10 mouse cellular contexts compared by ENCODE assay signal in genomic region chr10:96397931-96398561, GRCm38 (mm10).
DNase-seq lines count a peak whose midpoint lies in the region; ATAC-seq and TF ChIP-seq lines count a peak whose summit lies in the region.
"Had no signal": no experiment of that assay in that cellular context is flagged by ENCODE, and none has a peak within 500 bp of the region (broad histone marks: within the 10 kb centered on the region; RNA-seq: fewer than 3 reads in every experiment).

No protein-coding gene starts in this region.

- no peak overlapping the region for H3K4me3 ChIP-seq in liver, adult 2 months (ENCODE audit: insufficient read depth, low read depth, low read length)
- H3K4me3 ChIP-seq in liver, embryonic 11.5 days (ENCODE audit: low read depth, low read length), result no peak overlapping the region
- H3K4me3 ChIP-seq in forebrain, embryonic 14.5 days (ENCODE audit: low read depth, low read length), result 0 out of 2 replicates have a peak overlapping the region, but pooled peaks have one; percentile 3

- no peak overlapping the region for H3K9ac ChIP-seq in liver, adult 2 months (ENCODE audit: low read depth, low read length)
- no peak overlapping the region for H3K9ac ChIP-seq in liver, embryonic 11.5 days (ENCODE audit: low read depth, low read length)
- H3K9ac ChIP-seq in forebrain, embryonic 14.5 days (ENCODE audit: low read length), result no peak overlapping the region
- H3K9ac ChIP-seq: liver, postnatal 0 days had no signal

- TF ChIP-seq POLR2A in liver, adult 2 months (IDR thresholded peaks at IDR 0.05; ENCODE audit: extremely low read depth, insufficient read depth, low read length), result no peak

- H3K9me3 ChIP-seq in liver, embryonic 11.5 days (ENCODE audit: control insufficient read depth, low read length), result no peaks in the 10 kb centered on the region
- H3K9me3 ChIP-seq in forebrain, embryonic 14.5 days (replicated peaks; ENCODE audit: control insufficient read depth, low read length), result no peaks in the 10 kb centered on the region

- H3K4me2 ChIP-seq in liver, embryonic 11.5 days, result no peak overlapping the region
- H3K4me2 ChIP-seq in forebrain, embryonic 14.5 days (ENCODE audit: low read length), result peak overlapping the region; percentile 31; the same call in 1 of the 2 replicates

- no peaks in the 10 kb centered on the region for H3K36me3 ChIP-seq in liver, adult 2 months (ENCODE audit: control insufficient read depth, insufficient read depth, low read length)
- no peaks in the 10 kb centered on the region for H3K36me3 ChIP-seq in liver, embryonic 11.5 days (ENCODE audit: control insufficient read depth, insufficient read depth, low read length)
- H3K36me3 ChIP-seq in forebrain, embryonic 14.5 days (ENCODE audit: control insufficient read depth, insufficient read depth, low read length), result no peaks in the 10 kb centered on the region

- no peak for TF ChIP-seq CTCF in liver, adult 2 months (IDR thresholded peaks at IDR 0.05; ENCODE audit: low read depth, low read length)

- DNase-seq in liver, adult 2 months (ENCODE audit: extremely low read depth, low read depth, low spot score), result peak; percentile 51
- no peak for DNase-seq in liver, embryonic 11.5 days (ENCODE audit: low spot score)
- peak; percentile 86 for DNase-seq in forebrain, embryonic 14.5 days (ENCODE audit: low spot score)
- DNase-seq in layer of hippocampus, postnatal 36 days, result peak; percentile 27 to 32
- peak; percentile 10 for DNase-seq in right cerebral cortex, postnatal 25 days
- DNase-seq in thymus, adult 18-20 months, result no peak
- DNase-seq in c-Kit-positive CD71-positive TER-119-positive erythroid progenitor cells, embryonic 14.5 days (ENCODE audit: low spot score), result no peak
- DNase-seq: adrenal gland, adult 2 months; kidney, adult 8-10 months; liver, postnatal 0 days had no signal

- no peaks in the 10 kb centered on the region for H3K79me2 ChIP-seq in liver, adult 2 months (ENCODE audit: control insufficient read depth, insufficient read depth, low read length)

- H3K27me3 ChIP-seq in liver, adult 2 months (ENCODE audit: control insufficient read depth, insufficient read depth, low read length), result no peaks in the 10 kb centered on the region
- H3K27me3 ChIP-seq in liver, embryonic 11.5 days (replicated peaks; ENCODE audit: control insufficient read depth, insufficient read depth, low read length), result no peaks in the 10 kb centered on the region
- H3K27me3 ChIP-seq in forebrain, embryonic 14.5 days (replicated peaks; ENCODE audit: control insufficient read depth, insufficient read depth, low read length), result no peaks in the 10 kb centered on the region

- WGBS in liver, adult 2 months, result 65% methylated on average over 13 of the region's 13 CpGs
- 85% methylated on average over 13 of the region's 13 CpGs for WGBS in liver, embryonic 11.5 days
- WGBS in forebrain, embryonic 14.5 days, result 11% methylated on average over 13 of the region's 13 CpGs

- H3K4me1 ChIP-seq in liver, adult 2 months (ENCODE audit: control insufficient read depth, insufficient read depth, low read length), result no peaks in the 10 kb centered on the region
- no peaks in the 10 kb centered on the region for H3K4me1 ChIP-seq in liver, embryonic 11.5 days (replicated peaks; ENCODE audit: control insufficient read depth, insufficient read depth, low read length)
- H3K4me1 ChIP-seq in forebrain, embryonic 14.5 days (ENCODE audit: control insufficient read depth, insufficient read depth, low read length), result peaks cover 13% of the 10 kb centered on the region; the same call in 1 of the 2 replicates

- no peak overlapping the region for H3K27ac ChIP-seq in liver, adult 2 months (replicated peaks; ENCODE audit: insufficient read depth, low read depth, low read length)
- H3K27ac ChIP-seq in liver, embryonic 11.5 days (ENCODE audit: low read depth, low read length), result no peak overlapping the region
- peak overlapping the region; percentile 15; the same call in 1 of the 2 replicates for H3K27ac ChIP-seq in forebrain, embryonic 14.5 days (ENCODE audit: low read depth, low read length)

- no peak for ATAC-seq in liver, embryonic 11.5 days (replicated peaks; ENCODE audit: low FRiP score)
- peak; percentile 87 for ATAC-seq in forebrain, embryonic 14.5 days
- ATAC-seq: liver, postnatal 0 days had no signal

Comparison
In these comparisons a context has a peak if more than half of its experiments do, and no peak if none do; other contexts are left out.
1. DNase-seq: peak in liver, adult 2 months (single experiment), forebrain, embryonic 14.5 days (single experiment), layer of hippocampus, postnatal 36 days (2 of 2) and right cerebral cortex, postnatal 25 days (single experiment); none in liver, embryonic 11.5 days (single experiment), thymus, adult 18-20 months (0 of 2) and c-Kit-positive CD71-positive TER-119-positive erythroid progenitor cells, embryonic 14.5 days (single experiment).